In the genomic region with DNA sequence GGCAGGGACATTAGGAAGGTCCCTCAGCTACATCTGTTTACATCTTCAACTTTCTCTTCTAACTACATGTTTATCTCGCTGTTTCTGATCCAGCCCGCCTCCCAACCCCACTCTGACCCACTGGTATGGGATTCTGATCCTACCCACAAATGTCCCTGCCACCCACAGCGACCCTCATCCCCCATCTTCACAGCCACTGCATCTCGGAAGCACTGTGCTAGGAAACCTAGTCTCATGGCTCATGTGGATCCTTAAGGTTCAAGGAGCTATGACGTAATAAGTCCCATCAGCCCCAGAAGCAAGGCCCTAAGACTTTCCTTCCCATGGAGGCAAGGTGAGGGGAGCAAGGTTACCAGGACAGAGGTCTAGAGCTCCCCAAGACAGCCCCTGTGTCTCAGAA, we compare ENCODE assay signal across 10 mouse cellular contexts.
"Had no signal": no experiment of that assay in that cellular context is flagged by ENCODE, and none has a peak within 500 bp of the region (broad histone marks: within the 10 kb centered on the region; RNA-seq: fewer than 3 reads in every experiment).

No protein-coding gene starts in this region.

- DNase-seq: lung, adult 18-20 months; lung, embryonic 14.5 days; lung, postnatal 10 days; lung, postnatal 4 days; retina, postnatal 1 day; right cerebral cortex, adult 18-20 months; right cerebral cortex, postnatal 25 days; right cerebral cortex, postnatal 4 days; thymus, adult 18-20 months; thymus, postnatal 36 days had no signal
